Mouse (Mus musculus) heart, postnatal 0 days (tissue): Measurements from ENCODE around the gene Patz1.

ENCODE experiments used
- CTCF ChIP-seq: IDR thresholded peaks from 2 replicates; pipeline ENCODE4 v1.5.1; 2016; ENCODE audit warnings: antibody characterized with exemption, control low read depth, low read depth
- EP300 ChIP-seq: IDR thresholded peaks from 2 replicates; pipeline ENCODE4 v1.6.1; 2016; ENCODE audit warnings: antibody characterized with exemption, low read depth

GRCm38 (mm10) chr11:3336602-3337001 lies 47.9 kb downstream of the Patz1 start:
- TF ChIP-seq CTCF (no peak), EP300 (no peak)
